Mouse (Mus musculus) CH12F3 (cell line): ENCODE measurements around the gene Agfg1.
"Not testable (repeated sequence)": the region's sequence is repeated elsewhere in the genome, so short reads cannot be mapped to it uniquely, and the experiment has no call there.

Experiments used
- in situ Hi-C: fragments of 300-500 bp; cut with MboI; formaldehyde crosslinking; loops from 2 replicates; pipeline ENCODE4 v1.14.3; 2020; ENCODE audit warnings: low sequenced_read_pairs

Gene Agfg1

DNA sequence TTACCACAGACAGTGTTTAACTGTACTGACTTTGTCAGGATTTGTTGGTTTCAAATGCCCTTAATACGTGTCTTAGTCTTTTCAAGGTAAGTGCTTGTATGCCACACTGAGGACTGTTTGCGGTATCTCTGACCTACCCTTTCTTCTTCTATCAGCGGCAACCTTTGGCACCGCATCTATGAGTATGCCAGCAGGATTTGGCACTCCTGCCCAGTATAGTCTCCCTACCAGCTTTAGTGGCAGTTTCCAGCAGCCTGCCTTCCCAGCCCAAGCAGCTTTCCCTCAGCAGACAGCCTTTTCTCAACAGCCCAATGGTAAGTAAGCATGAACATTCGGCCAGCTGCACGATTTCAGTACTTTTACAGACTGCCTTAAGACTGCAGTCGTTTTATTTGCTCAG is 54.0 kb downstream of the Agfg1 start:
- in situ Hi-C loops: no loop called here

DNA sequence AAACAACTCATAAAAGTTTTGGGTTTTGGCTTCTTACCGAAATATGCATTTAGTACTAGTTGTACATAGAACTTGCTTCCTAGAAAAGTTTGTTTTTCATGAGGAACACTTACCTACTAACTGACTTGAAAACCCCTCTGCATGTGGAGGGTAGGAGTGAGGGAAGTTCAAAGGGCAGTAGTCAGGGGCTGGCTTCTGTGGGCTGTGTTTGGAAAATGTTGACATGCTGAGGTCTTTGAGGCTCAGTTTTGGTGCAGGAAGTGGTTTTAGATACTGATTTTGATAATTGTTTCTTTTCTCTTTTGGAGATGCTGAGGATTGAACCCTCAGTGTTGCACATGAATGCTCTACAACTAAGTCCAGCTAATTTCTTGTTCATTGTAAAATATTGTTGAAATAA is 61.3 kb downstream of the Agfg1 start:
- in situ Hi-C loops: no loop called here

DNA sequence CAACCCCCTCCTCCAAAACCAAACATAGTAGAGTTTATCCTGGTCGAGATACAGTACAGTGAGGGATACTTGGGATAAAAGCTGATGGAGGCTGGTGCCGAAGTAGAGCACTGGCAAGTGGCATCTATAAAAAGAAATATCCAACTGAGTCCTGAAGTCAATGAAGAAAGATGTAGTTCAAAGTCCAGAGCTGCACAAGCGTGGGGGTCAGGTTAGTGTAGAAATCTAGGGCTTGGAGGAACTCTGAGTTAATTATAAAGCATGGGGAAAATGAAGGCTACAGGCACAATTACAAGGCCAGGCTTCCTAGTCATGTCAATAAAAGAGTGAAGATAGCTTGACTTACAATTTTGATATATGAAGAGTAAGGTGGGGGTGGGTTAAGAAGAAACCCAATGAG is 61.9 kb downstream of the Agfg1 start:
- in situ Hi-C loops: no loop called here

- in situ Hi-C loops: no loop called here
Measured at GRCm38 (mm10) chr1:82905886-82906285, 66.6 kb downstream of the Agfg1 start.

- in situ Hi-C loops: no loop called here
Measured at GRCm38 (mm10) chr1:82913025-82913424, 73.7 kb downstream of the Agfg1 start, which contains the start of gene A030005L19Rik. TSS of gene A030005L19Rik (plus strand) at chr1:82913325.

- in situ Hi-C loops: not testable (repeated sequence)
Measured at GRCm38 (mm10) chr1:82913434-82913833, 74.2 kb downstream of the Agfg1 start.

- in situ Hi-C loops: no loop called here
Measured at GRCm38 (mm10) chr1:82924650-82925049, 85.4 kb downstream of the Agfg1 start, which contains the start of gene A030014E15Rik. TSS of gene A030014E15Rik (plus strand) at chr1:82924917.

GRCm38 (mm10) chr1:82930558-82930957 is 91.3 kb downstream of the Agfg1 start:
- in situ Hi-C loops: not testable (repeated sequence)

DNA sequence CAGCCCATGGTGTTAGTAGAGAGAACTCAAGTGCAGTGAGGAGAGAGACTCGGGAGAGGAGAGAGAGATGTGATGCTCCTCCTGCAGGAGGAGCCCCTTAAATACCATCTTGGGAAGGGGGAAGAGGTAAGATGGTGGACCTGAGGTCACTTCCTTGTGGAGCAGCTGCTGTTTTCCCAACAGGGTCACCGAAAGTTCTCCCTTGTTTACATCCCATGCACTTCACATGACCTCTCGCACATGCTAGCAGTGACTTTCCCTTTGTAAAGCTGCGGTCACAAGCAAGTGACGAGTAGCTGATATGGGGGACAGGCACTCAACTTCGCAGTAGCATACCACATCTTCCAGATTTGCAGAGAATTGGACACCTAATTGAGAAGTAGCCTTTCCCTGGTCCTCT is 92.0 kb downstream of the Agfg1 start, which contains the start of gene Gm6217:
Gene Gm6217 (minus strand): TSS at position 74 of the 400 bp plus-strand sequence.
- in situ Hi-C loops: not testable (repeated sequence)

- in situ Hi-C loops: no loop called here
Measured at GRCm38 (mm10) chr1:82938666-82939065, 99.4 kb downstream of the Agfg1 start.

DNA sequence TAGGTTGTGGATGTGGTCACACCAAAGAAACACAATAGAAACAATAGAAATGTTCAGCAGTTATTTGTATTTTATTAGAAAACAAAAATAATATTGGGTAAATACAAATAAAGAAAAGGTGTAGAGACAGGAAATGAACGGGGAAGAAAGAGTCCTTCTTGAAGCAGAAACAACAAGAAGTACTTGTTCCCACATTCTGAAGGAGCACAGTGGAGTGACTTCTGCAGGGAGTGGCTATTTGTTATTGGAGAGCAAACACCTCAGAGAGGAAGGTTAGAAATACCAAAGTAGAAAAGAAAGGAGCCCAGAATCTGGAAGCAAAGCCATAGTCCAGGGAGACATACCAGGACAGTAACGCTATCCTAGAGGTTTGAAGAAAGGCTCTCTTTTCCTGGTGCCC is 103.2 kb downstream of the Agfg1 start:
- in situ Hi-C loops: not testable (repeated sequence)

- in situ Hi-C loops: not testable (repeated sequence)
Measured at GRCm38 (mm10) chr1:82943295-82943694, 104.0 kb downstream of the Agfg1 start, which contains the start of gene A030003K21Rik. TSS of gene A030003K21Rik (minus strand) at chr1:82943388.

- in situ Hi-C loops: not testable (repeated sequence)
Measured at GRCm38 (mm10) chr1:82946029-82946428, 106.7 kb downstream of the Agfg1 start.

DNA sequence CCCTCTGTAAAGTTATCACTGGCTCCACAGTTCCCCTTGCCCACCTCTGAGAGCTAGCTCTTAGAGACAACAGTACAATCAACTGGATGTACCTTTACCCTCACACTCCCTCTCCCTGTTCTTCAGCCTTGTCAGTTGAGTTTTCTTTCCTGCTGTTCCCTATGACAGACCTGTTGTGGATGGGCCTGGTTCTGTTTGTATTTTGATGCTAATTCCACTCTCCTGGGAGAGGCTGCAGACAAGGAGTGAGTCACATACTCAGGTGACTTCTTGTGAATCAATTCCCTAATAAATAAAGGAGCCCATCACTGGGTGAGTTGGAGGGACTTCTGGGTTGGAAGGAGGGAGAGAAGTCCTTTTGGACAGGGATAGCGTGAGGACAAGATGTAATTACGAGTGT is 109.3 kb downstream of the Agfg1 start:
- in situ Hi-C loops: no loop called here
